Mouse (Mus musculus) neural tube, embryonic 13.5 days (tissue): ENCODE data around the gene Bcor. TPM values are rescaled to one million over a fixed set of nuclear protein-coding genes. Genes with fewer than 3 reads are reported as not detected.

Experiments
- ATAC-seq: fragments of 200-750 bp; cut with Nextera tagmentation; 2 replicates; pipeline ENCODE4 v1.8.0; 2017; ENCODE audit warnings: low read depth, mild to moderate bottlenecking, moderate TSS enrichment, moderate library complexity
- H3K27ac ChIP-seq: fragments of 300-500 bp; sonication (generic); replicated peaks from 2 replicates; pipeline ENCODE4 v1.5.1; 2015; ENCODE audit warnings: moderate library complexity, mild to moderate bottlenecking, inconsistent platforms
- H3K27me3 ChIP-seq: fragments of 300-500 bp; sonication (generic); 2 replicates; pipeline ENCODE4 v1.6.1; 2015; ENCODE audit warnings: mild to moderate bottlenecking, inconsistent platforms
- H3K36me3 ChIP-seq: fragments of 300-500 bp; sonication (generic); 2 replicates; pipeline ENCODE4 v1.6.1; 2015; ENCODE audit warnings: mild to moderate bottlenecking, inconsistent platforms
- H3K4me1 ChIP-seq: fragments of 300-500 bp; sonication (generic); replicated peaks from 2 replicates; pipeline ENCODE4 v1.6.1; 2015; ENCODE audit warnings: inconsistent platforms
- H3K4me2 ChIP-seq: fragments of 300-500 bp; sonication (generic); 2 replicates; pipeline ENCODE4 v1.6.1; 2015; ENCODE audit warnings: inconsistent platforms, mild to moderate bottlenecking, moderate library complexity
- H3K4me3 ChIP-seq: fragments of 300-500 bp; sonication (generic); 2 replicates; pipeline ENCODE4 v1.5.1; 2015; ENCODE audit warnings: mild to moderate bottlenecking, inconsistent platforms
- H3K9ac ChIP-seq: fragments of 300-500 bp; sonication (generic); 2 replicates; pipeline ENCODE4 v1.6.1; 2015; ENCODE audit warnings: moderate library complexity, mild to moderate bottlenecking, inconsistent platforms
- H3K9me3 ChIP-seq: fragments of 300-500 bp; sonication (generic); 2 replicates; pipeline ENCODE4 v1.6.1; 2016; ENCODE audit warnings: inconsistent platforms
- WGBS: fragments of 180-500 bp; shearing (Covaris S2); methylation state at CpG from one replicate; pipeline ENCODE4 v1.1.7; 2015; 5-methylcytosine and 5-hydroxymethylcytosine counted together
- polyA plus RNA-seq: library from polyadenylated mRNA; unstranded; fragments of >200 nt; fragmentation: Nextera tagmentation; extraction: Ambion mirVana; gene quantifications from 2 replicates; pipeline ENCODE4 v1.2.1, GENCODE M21; 2015

Gene Bcor
- polyA plus RNA-seq, 1 experiment from 2014 or later, result 18.4 TPM

DNA sequence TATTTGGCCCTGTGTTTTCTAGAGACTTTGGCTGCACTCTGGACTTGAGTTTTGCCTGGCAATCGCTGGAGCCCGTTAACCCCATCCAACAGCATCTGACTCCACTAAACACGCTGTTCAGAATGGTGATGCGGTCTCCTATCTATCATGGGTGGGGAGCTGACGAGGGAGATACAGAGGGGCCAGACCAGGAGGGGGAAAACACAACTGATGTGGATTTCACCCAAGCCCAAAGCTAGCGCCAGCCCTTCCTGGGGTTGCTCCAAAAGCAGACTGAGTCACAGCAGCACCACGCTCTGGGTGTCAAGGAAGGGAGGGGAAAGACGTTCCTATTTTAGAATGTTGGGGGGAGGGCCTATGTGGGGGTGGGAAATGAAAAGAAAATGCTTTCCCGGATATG lies 94.4 kb downstream of the Bcor start:
- Histone ChIP-seq H3K9me3 (no peaks in the 10 kb centered on the region), H3K4me1 (peaks cover 99% of the 10 kb centered on the region), H3K36me3 (no peaks in the 10 kb centered on the region), H3K27ac (no peak overlapping the region), H3K4me2 (no peak overlapping the region), H3K27me3 (peaks cover 79% of the 10 kb centered on the region), H3K9ac (0 out of 2 replicates have a peak overlapping the region, but pooled peaks have one; percentile 50), H3K4me3 (no peak overlapping the region)
- ATAC-seq, result no peak
- WGBS, result 45% methylated on average over 9 of the region's 9 CpGs

DNA sequence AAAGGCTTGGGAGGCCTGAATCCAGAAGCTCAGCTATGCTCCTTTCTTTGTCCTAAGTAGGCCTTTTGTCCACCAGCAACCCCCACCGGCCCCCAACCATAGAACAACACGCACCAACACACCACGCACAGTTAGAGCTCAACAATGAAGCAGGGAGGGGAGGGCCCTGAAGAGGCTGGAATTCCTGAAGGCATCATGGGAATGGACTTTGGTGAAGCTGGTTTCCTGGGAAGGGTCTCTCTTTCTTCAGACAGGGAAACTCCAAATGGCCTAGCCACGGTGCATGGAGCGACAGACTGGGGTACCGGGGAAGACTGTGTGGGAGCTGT lies 97.3 kb downstream of the Bcor start:
- Histone ChIP-seq H3K9me3 (no peaks in the 10 kb centered on the region), H3K9ac (no peak overlapping the region; the same call in 1 of the 2 replicates), H3K36me3 (peaks cover 12% of the 10 kb centered on the region), H3K4me2 (peak overlapping the region; percentile 26), H3K4me3 (no peak overlapping the region), H3K4me1 (peaks cover 82% of the 10 kb centered on the region), H3K27ac (peak overlapping the region; percentile 68), H3K27me3 (peaks cover 59% of the 10 kb centered on the region)
- no peak for ATAC-seq
- 10% methylated on average over 6 of the region's 6 CpGs for WGBS

DNA sequence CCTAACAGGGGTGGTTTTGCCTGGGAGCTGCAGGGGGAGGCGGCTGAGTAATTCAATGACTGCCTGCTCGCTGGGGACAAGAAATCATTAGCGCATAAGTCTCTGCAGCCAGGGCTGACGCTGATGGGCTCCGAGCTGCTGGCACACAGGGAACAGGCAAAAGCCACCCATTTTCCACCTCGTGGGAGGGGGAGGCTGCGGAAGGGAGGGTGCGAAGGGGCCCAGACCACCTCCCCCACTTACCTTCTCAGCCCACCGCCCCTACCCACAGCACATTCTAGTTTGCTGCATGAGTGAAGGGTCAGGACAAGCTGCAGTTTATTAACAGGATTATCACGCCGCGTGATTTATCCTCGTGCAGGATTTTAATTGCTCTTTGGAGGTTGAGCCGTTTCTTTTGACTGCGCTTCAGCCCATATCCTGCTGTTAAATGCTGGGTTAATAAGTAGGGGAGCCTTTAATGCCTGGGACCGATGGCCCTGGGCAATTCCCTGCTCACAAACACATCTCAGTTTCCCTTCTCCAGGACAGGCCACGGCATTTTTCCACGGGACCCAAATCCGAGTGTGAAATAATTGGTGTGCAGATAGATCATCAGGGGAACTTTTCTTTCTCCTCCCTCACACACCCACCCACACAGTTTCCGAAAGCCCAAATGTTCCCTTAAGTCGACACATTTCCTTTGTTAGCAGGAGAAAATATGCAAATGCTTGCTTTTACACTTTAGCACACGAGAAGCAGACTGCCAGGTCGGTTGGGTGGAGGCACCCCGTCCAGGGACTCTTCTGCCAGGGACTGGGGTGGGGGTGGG lies 97.8 kb downstream of the Bcor start:
- 0 out of 2 replicates have a peak, but pooled peaks have one; percentile 42 for ATAC-seq
- Histone ChIP-seq H3K4me3 (no peak overlapping the region), H3K9ac (no peak overlapping the region; the same call in 1 of the 2 replicates), H3K27ac (peak overlapping the region; percentile 68), H3K4me1 (peaks cover 77% of the 10 kb centered on the region), H3K27me3 (peaks cover 53% of the 10 kb centered on the region), H3K4me2 (peak overlapping the region; percentile 26), H3K9me3 (no peaks in the 10 kb centered on the region), H3K36me3 (peaks cover 18% of the 10 kb centered on the region)
- WGBS, result 10% methylated on average over 24 of the region's 24 CpGs

DNA sequence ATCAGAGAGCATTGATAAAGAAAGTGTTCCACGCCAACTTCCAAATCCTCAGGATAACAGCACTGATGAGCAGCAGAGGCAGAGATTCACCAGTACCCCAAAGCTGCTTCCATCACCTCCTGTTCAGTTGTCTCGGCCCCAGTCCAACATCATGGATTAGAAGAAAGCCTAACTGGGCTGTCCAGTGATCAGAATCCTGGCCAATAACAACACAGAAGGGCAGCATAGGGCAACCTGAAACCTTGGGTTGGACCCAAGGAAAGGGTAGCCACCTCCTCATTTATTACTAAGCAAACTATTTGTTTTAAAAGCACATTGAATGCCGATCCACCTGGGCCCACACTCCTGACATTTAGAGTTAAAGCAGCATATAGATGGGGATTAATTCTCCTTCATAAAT lies 99.3 kb downstream of the Bcor start:
- Histone ChIP-seq H3K4me2 (no peak overlapping the region), H3K9me3 (no peaks in the 10 kb centered on the region), H3K36me3 (peaks cover 29% of the 10 kb centered on the region), H3K4me3 (no peak overlapping the region), H3K4me1 (peaks cover 62% of the 10 kb centered on the region), H3K27me3 (peaks cover 40% of the 10 kb centered on the region), H3K9ac (no peak overlapping the region), H3K27ac (no peak overlapping the region)
- 67% methylated on average over 3 of the region's 3 CpGs for WGBS
- ATAC-seq, result no peak

DNA sequence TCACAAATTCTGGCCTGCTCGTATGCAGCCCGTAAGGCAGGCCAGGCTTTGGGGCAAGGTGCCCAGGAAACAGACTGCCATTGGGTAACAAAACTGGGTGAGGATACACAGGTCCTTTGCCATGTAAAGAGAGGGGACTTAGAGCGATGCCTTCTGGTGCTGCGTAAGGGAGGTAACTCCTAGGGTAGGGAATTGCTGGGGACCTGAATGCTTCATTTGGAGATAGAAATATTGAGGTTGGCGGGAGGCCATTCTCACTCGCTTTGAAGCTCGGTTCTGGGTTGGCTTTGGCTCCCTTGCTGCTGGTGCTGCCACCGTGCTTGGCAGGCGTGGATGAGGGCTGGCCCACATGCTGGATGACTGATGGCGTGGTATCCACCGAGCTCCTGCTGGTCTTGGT lies 102.9 kb downstream of the Bcor start:
- Histone ChIP-seq H3K27ac (no peak overlapping the region), H3K9me3 (no peaks in the 10 kb centered on the region), H3K4me1 (peaks cover 32% of the 10 kb centered on the region), H3K4me3 (no peak overlapping the region), H3K27me3 (peaks cover 8% of the 10 kb centered on the region), H3K4me2 (no peak overlapping the region), H3K36me3 (peaks cover 43% of the 10 kb centered on the region), H3K9ac (no peak overlapping the region)
- no peak for ATAC-seq
- WGBS, result 89% methylated on average over 11 of the region's 11 CpGs

DNA sequence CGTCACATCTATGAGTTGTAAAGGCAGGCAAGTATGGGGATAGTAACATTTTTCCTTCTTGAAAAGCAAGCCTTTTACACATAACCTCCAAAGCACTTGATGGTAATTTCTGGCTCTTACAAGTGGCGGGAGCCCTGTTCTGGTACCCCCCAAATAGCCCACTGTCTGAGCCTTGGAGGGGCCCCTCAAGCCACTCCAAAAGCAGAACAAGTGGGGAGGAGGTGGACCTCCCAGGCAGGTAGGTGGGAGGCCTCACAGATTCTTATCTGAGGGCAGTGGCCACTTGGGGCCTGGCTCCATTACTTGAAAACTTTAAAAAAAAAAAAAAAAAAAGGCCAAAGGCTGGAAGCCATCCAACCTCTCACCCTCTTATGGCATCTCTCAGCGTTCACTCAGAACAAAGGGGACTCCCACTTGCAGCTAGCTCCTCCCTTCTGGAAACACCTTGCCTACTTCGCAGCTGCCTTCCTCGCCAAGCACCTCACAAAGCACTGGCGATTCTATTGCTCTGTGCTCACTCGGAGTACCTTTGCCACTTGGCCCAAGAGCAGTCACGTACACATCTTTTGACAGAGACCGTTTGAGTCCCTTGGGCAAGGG lies 106.7 kb downstream of the Bcor start:
- peaks cover 20% of the 10 kb centered on the region for H3K4me1 ChIP-seq
- no peak overlapping the region for H3K27ac ChIP-seq
- ATAC-seq, result no peak
- H3K4me3 ChIP-seq, result no peak overlapping the region
- H3K9me3 ChIP-seq, result no peaks in the 10 kb centered on the region
- peaks cover 43% of the 10 kb centered on the region for H3K36me3 ChIP-seq
- peaks cover 5% of the 10 kb centered on the region; the same call in 1 of the 2 replicates for H3K27me3 ChIP-seq
- H3K9ac ChIP-seq, result no peak overlapping the region
- WGBS, result 72% methylated on average over 9 of the region's 9 CpGs
- no peak overlapping the region for H3K4me2 ChIP-seq

DNA sequence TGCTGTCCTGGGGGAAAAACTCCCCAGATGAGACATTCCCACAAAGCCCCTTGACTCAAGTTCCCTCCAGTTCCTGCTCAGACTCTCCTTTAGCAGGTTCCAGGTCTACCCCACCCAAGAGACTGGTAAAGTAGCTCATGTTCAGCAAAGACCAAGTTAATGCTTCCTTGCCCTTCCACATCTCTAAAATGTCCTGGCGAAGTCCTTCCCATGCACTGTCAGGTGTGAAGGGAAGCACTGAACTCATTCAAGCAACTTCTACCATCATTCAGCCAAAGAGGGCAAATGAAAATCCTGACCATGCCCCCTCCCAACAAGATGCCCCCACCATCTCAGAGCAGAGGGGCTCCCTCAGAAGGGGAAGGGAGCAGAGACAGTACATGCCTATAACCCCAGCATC lies 107.5 kb downstream of the Bcor start:
- H3K4me3 ChIP-seq, result no peak overlapping the region
- WGBS, result 100% methylated on average over 1 of the region's 1 CpGs
- peaks cover 39% of the 10 kb centered on the region for H3K36me3 ChIP-seq
- H3K27me3 ChIP-seq, result peaks cover 12% of the 10 kb centered on the region
- no peak overlapping the region for H3K27ac ChIP-seq
- ATAC-seq, result no peak
- H3K4me2 ChIP-seq, result no peak overlapping the region
- H3K9me3 ChIP-seq, result no peaks in the 10 kb centered on the region
- H3K9ac ChIP-seq, result no peak overlapping the region
- peaks cover 28% of the 10 kb centered on the region for H3K4me1 ChIP-seq

DNA sequence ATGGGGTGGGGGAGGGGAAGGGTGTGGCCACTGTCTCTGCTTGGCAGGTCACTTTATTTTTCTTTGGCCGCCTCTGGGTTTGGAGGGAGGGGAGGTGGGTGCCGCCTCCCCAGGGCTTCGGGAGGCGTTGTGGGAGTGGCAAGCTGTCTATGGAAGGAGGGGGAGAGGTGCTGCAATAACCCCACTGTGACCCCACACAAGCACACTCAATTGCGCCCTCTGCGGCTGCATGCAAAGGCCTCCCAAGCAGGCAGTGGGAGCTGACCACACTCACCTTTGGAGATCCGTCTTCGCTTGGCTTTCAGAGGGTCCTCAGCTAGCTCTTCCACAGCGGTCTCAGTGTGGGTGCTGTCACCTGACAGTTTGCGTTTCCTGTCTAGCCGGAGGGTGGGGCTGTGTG lies 111.4 kb downstream of the Bcor start:
- no peak overlapping the region for H3K4me3 ChIP-seq
- no peak for ATAC-seq
- H3K27me3 ChIP-seq, result peaks cover 17% of the 10 kb centered on the region
- no peak overlapping the region for H3K4me2 ChIP-seq
- H3K27ac ChIP-seq, result no peak overlapping the region
- WGBS, result 55% methylated on average over 11 of the region's 11 CpGs
- no peak overlapping the region for H3K9ac ChIP-seq
- H3K9me3 ChIP-seq, result no peaks in the 10 kb centered on the region
- peaks cover 26% of the 10 kb centered on the region for H3K36me3 ChIP-seq
- peaks cover 34% of the 10 kb centered on the region for H3K4me1 ChIP-seq

DNA sequence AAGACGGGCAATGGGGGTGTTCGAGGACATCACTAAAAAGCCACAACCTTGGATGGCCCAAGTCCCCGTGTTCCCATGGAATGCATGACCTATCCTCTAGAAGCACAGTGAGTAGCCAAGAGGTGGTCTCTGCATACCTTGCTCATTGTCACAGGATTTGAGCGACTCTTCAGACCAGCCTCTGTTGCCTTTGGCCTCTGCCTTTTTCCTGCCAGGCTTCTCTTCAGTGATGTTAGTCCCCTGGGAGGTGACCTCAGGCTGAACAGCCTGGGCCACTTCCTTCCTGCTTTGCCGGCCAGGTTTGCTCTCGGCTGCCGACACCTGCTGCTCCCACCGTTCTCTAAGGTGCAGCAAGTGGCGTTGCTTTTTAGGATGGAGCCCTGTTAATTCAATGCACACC lies 112.0 kb downstream of the Bcor start:
- 39% methylated on average over 9 of the region's 9 CpGs for WGBS
- Histone ChIP-seq H3K9me3 (no peaks in the 10 kb centered on the region), H3K4me1 (peaks cover 34% of the 10 kb centered on the region), H3K27me3 (peaks cover 17% of the 10 kb centered on the region), H3K4me2 (no peak overlapping the region), H3K36me3 (peaks cover 25% of the 10 kb centered on the region), H3K9ac (no peak overlapping the region), H3K4me3 (no peak overlapping the region), H3K27ac (no peak overlapping the region)
- no peak for ATAC-seq

DNA sequence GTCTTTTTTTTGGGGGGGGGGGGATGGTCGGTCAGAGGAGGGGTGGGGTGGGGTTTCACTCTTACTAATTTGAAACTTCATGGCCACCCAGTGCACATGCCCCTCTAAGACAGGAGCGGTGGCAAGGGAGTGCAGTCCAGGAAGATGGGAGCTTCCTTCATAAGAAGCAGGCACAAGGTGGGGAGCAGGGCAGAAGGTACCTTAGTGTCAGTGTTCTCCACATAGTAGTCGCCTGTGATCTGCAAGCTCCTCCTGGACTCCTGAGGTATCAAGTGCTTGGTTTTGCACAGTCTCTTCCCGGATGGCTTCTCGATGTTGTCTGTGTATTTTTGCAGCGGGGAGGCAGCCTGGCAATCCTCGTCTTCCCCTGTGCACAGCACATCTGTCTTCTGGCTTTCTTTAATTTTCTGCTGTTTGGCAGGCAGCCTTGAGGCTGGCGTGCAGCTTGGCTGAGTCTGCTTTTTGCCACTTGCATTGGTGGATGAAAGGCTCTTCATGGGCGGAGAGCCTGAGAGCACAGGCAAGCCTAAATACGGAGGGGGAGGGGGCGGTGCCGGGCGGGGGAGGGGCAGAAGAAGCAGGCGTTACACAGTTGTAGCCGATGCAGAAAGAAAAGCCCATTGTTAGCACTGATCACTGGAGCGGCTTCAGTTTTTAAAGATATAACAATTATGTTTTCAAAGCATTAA lies 112.8 kb downstream of the Bcor start:
- Histone ChIP-seq H3K4me1 (peaks cover 29% of the 10 kb centered on the region), H3K9ac (no peak overlapping the region), H3K36me3 (peaks cover 25% of the 10 kb centered on the region), H3K27ac (no peak overlapping the region), H3K4me3 (no peak overlapping the region), H3K27me3 (peaks cover 17% of the 10 kb centered on the region), H3K4me2 (no peak overlapping the region), H3K9me3 (no peaks in the 10 kb centered on the region)
- ATAC-seq, result peak; percentile 51
- WGBS, result 18% methylated on average over 16 of the region's 16 CpGs

DNA sequence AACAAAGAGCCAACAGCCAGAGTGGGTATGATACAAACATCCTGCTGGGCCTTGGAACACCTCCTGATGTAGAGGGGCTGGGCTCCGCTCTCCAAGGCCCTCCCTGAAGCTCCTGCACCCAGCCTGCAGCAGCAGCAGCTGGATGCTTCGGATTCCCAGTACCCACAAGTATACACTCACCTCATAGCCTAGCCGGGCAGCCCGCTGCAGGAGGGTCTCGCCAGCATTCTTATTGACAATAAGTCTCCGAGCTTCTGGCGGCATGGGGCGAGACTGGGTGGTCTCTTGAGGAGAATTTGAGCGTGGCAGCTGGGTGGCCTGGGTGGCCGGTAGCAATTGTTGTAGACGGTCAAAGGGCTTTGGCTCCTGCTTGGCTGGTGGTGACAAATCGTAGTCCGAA lies 113.5 kb downstream of the Bcor start:
- no peak overlapping the region for H3K9ac ChIP-seq
- H3K4me3 ChIP-seq, result no peak overlapping the region
- ATAC-seq, result no peak
- H3K9me3 ChIP-seq, result no peaks in the 10 kb centered on the region
- peaks cover 24% of the 10 kb centered on the region for H3K4me1 ChIP-seq
- H3K27ac ChIP-seq, result no peak overlapping the region
- 52% methylated on average over 13 of the region's 13 CpGs for WGBS
- peaks cover 25% of the 10 kb centered on the region for H3K36me3 ChIP-seq
- H3K27me3 ChIP-seq, result peaks cover 17% of the 10 kb centered on the region
- H3K4me2 ChIP-seq, result no peak overlapping the region

DNA sequence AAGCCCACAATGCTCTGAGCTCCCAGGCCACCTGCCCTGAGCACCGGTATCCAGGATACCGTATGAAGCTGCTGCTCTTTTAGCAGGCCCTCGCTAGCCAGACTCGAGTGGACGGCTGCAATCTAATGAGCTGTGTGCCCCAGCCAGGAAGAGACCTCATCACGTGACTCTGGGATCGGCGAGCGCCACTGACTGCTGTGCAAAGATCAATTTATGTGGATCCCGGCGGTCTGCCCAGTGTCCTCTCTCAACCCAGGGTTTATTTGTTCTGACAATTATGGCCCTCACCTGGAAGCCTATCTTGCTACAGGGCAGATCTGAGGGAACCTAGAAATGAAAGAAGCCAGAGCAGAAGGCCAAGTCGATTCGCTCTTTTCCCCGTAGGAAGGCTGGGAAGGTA lies 116.8 kb downstream of the Bcor start:
- no peak overlapping the region for H3K4me3 ChIP-seq
- WGBS, result 75% methylated on average over 14 of the region's 14 CpGs
- no peak for ATAC-seq
- no peak overlapping the region for H3K4me2 ChIP-seq
- no peaks in the 10 kb centered on the region for H3K9me3 ChIP-seq
- peaks cover 12% of the 10 kb centered on the region for H3K27me3 ChIP-seq
- peaks cover 50% of the 10 kb centered on the region for H3K36me3 ChIP-seq
- H3K4me1 ChIP-seq, result peaks cover 13% of the 10 kb centered on the region
- H3K27ac ChIP-seq, result no peak overlapping the region
- no peak overlapping the region for H3K9ac ChIP-seq
